Mouse (Mus musculus): Measurements from ENCODE around the gene P2ry6.

The P2ry6 gene

GRCm38 (mm10) chr7:100974135-100974903 is at the start of gene P2ry6:
Gene P2ry6 (minus strand): TSS chr7:100974649.
- in situ Hi-C loops (cut with MboI, MseI), result no loop called here

GRCm38 (mm10) chr7:101017492-101017891 is 43.0 kb upstream of the P2ry6 start:
- in situ Hi-C loops (cut with MboI, MseI), result no loop called here

- in situ Hi-C loops (cut with MboI, MseI), result no loop called here
These were observed 42.6 kb upstream of the P2ry6 start for GRCm38 (mm10) chr7:101017021-101017461.

GRCm38 (mm10) chr7:101014985-101015384 is 40.5 kb upstream of the P2ry6 start:
- in situ Hi-C loops (cut with MboI, MseI), result no loop called here

- in situ Hi-C loops (cut with MboI, MseI), result no loop called here
These were observed 39.6 kb upstream of the P2ry6 start for GRCm38 (mm10) chr7:101014041-101014440.

- in situ Hi-C loops (cut with MboI, MseI), result no loop called here
These were observed 38.1 kb upstream of the P2ry6 start, which contains the start of gene P2ry2 for GRCm38 (mm10) chr7:101012541-101012940. Gene P2ry2 (minus strand): TSS chr7:101012866.

- in situ Hi-C loops (cut with MboI, MseI), result no loop called here
These were observed 37.4 kb upstream of the P2ry6 start for GRCm38 (mm10) chr7:101011681-101012367.

GRCm38 (mm10) chr7:101010741-101011140 is 36.3 kb upstream of the P2ry6 start:
- in situ Hi-C loops (cut with MboI, MseI), result no loop called here

GRCm38 (mm10) chr7:101006201-101006600 is 31.8 kb upstream of the P2ry6 start:
- in situ Hi-C loops (cut with MboI, MseI), result loop anchor here (5.0 kb wide), 1 partner anchor 1809 kb away; no protein-coding TSS in a partner anchor

GRCm38 (mm10) chr7:101005119-101005518 is 30.7 kb upstream of the P2ry6 start:
- in situ Hi-C loops (cut with MboI, MseI), result loop anchor here (5.0 kb wide), 1 partner anchor 1808 kb away; no protein-coding TSS in a partner anchor

GRCm38 (mm10) chr7:101003442-101004326 is 29.2 kb upstream of the P2ry6 start:
- in situ Hi-C loops (cut with MboI, MseI), result no loop called here

GRCm38 (mm10) chr7:101002274-101002673 is 27.8 kb upstream of the P2ry6 start:
- in situ Hi-C loops (cut with MboI, MseI), result no loop called here

- in situ Hi-C loops (cut with MboI, MseI), result no loop called here
These were observed 25.2 kb upstream of the P2ry6 start for GRCm38 (mm10) chr7:100999623-101000022.

- in situ Hi-C loops (cut with MboI, MseI), result no loop called here
These were observed 24.1 kb upstream of the P2ry6 start for GRCm38 (mm10) chr7:100998578-100998960.

- in situ Hi-C loops (cut with MboI, MseI), result no loop called here
These were observed 23.6 kb upstream of the P2ry6 start for GRCm38 (mm10) chr7:100997951-100998577.

GRCm38 (mm10) chr7:100997215-100997614 is 22.8 kb upstream of the P2ry6 start:
- in situ Hi-C loops (cut with MboI, MseI), result no loop called here

- in situ Hi-C loops (cut with MboI, MseI), result no loop called here
These were observed 21.5 kb upstream of the P2ry6 start for GRCm38 (mm10) chr7:100995951-100996350.

- in situ Hi-C loops (cut with MboI, MseI), result no loop called here
These were observed 20.9 kb upstream of the P2ry6 start for GRCm38 (mm10) chr7:100995260-100995864.

- in situ Hi-C loops (cut with MboI, MseI), result no loop called here
These were observed 18.7 kb upstream of the P2ry6 start for GRCm38 (mm10) chr7:100993166-100993565.

- in situ Hi-C loops (cut with MboI, MseI), result no loop called here
These were observed 17.5 kb upstream of the P2ry6 start for GRCm38 (mm10) chr7:100991972-100992371.
